Mouse (Mus musculus): ENCODE results near the gene Pbx4.

DNA sequence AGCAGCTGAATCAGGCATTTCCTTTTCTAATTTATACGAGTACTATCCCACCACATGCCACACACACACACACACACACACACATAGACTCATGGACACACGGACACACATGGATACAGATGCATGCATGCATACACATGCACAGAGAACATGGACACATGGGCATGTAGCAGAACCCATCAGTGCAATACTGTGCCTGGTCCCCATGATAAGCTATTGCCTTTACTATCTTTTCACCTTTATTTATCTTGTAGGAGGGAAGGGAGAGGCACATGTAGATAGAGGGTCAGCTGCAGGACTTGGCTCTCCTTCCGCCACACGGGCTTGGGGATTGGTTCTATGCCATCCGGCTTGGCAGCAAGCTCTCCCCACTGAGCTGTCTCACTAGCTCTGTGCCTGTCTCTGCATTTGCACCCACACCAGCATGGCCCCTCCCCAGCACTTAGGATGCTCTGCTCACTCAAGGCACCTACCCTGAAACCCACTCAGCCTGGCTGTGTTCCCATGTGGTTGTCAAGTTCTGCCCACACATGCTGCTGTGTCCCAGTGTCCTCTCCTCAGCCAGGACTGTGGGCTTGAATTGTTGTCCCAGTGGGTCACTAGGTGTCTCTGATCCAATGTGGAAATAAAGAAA lies 31.2 kb downstream of the Pbx4 start:
- TF ChIP-seq CTCF (conservative IDR thresholded peaks at IDR 0.05; ENCODE audit: low read length), result no peak
- TF ChIP-seq POU5F1 (IDR thresholded peaks at IDR 0.05; ENCODE audit: borderline replicate concordance, low read length), result no peak

Data from E14TG2a.4 (cell line).